Mouse (Mus musculus): ENCODE measurements around the gene Cd47. TPM values are rescaled to one million over a fixed set of nuclear protein-coding genes. Genes with fewer than 3 reads are reported as not detected.

Cd47 gene
- polyA plus RNA-seq, 1 experiment from 2014 or later, result 110 TPM

Other genes starting within 250 kb of the Cd47 start
- 41.5 and 43.5 TPM in 2 replicates for gene Ift57, start 101.3 kb upstream of the Cd47 start, polyA plus RNA-seq (2015; fragmentation: Nextera tagmentation; extraction: Ambion mirVana)

Measured in hindbrain, embryonic 13.5 days (tissue).